Mouse (Mus musculus) hindbrain, postnatal 0 days (tissue): ENCODE measurements at regions not wholly inside any gene's neighbourhood (a gene's known extent, or its start where the extent isn't known, plus 50 kb on each side); places are given as distances from the start of the nearest gene placed in this dataset.

Source experiments
- ATAC-seq: fragments of 200-750 bp; cut with Nextera tagmentation; 2 replicates; pipeline ENCODE4 v1.8.0; 2017; ENCODE audit warnings: mild to moderate bottlenecking, moderate TSS enrichment, moderate library complexity
- DNase-seq: peaks from one replicate; pipeline ENCODE4 v3.0.0-alpha.2; 2015; ENCODE audit warnings: low spot score
- H3K27ac ChIP-seq: fragments of 300-500 bp; sonication (generic); 2 replicates; pipeline ENCODE4 v1.5.1; 2014; ENCODE audit warnings: mild to moderate bottlenecking
- H3K27me3 ChIP-seq: fragments of 300-500 bp; sonication (generic); 2 replicates; pipeline ENCODE4 v1.6.1; 2014; ENCODE audit warnings: low read length, mixed read lengths; ENCODE audit not compliant: insufficient read depth
- H3K36me3 ChIP-seq: fragments of 300-500 bp; sonication (generic); 2 replicates; pipeline ENCODE4 v1.6.1; 2014; ENCODE audit warnings: low read length, mixed read lengths; ENCODE audit not compliant: insufficient read depth
- H3K4me1 ChIP-seq: fragments of 300-500 bp; sonication (generic); 2 replicates; pipeline ENCODE4 v1.6.1; 2014; ENCODE audit warnings: antibody characterized with exemption, low read length, mixed read lengths; ENCODE audit not compliant: insufficient read depth
- H3K4me2 ChIP-seq: fragments of 300-500 bp; sonication (generic); 2 replicates; pipeline ENCODE4 v1.6.1; 2014; ENCODE audit warnings: low read depth, mild to moderate bottlenecking, low read length, moderate library complexity, mixed read lengths
- H3K4me3 ChIP-seq: fragments of 300-500 bp; sonication (generic); 2 replicates; pipeline ENCODE4 v1.5.1; 2014; ENCODE audit warnings: low read length
- H3K9ac ChIP-seq: fragments of 300-500 bp; sonication (generic); replicated peaks from 2 replicates; pipeline ENCODE4 v1.6.1; 2014; ENCODE audit warnings: mild to moderate bottlenecking, low read length, moderate library complexity, mixed read lengths
- H3K9me3 ChIP-seq: fragments of 300-500 bp; sonication (generic); 2 replicates; pipeline ENCODE4 v1.6.1; 2016; ENCODE audit warnings: low read length, mixed read lengths
- CTCF ChIP-seq: IDR thresholded peaks from 2 replicates; pipeline ENCODE4 v1.5.1; 2016; ENCODE audit warnings: antibody characterized with exemption, control low read depth, low read depth
- WGBS: fragments of 180-500 bp; shearing (Covaris S2); extraction: QIAGEN DNeasy Blood & Tissue Kit; methylation state at CpG from one replicate; pipeline ENCODE4 v1.1.7; 2014; 5-methylcytosine and 5-hydroxymethylcytosine counted together

- DNase-seq: no peak
- 63% methylated on average over 3 of the region's 3 CpGs for WGBS
- 0 out of 2 replicates have a peak, but pooled peaks have one; percentile 32 for ATAC-seq
- Histone ChIP-seq H3K4me1 (no peaks in the 10 kb centered on the region), H3K9ac (no peak overlapping the region), H3K27ac (no peak overlapping the region), H3K27me3 (no peaks in the 10 kb centered on the region), H3K4me3 (no peak overlapping the region), H3K4me2 (no peak overlapping the region), H3K9me3 (no peaks in the 10 kb centered on the region), H3K36me3 (no peaks in the 10 kb centered on the region)
- TF ChIP-seq CTCF: no peak
Measured at GRCm38 (mm10) chr14:97403176-97403795, 766.3 kb downstream of the Dach1 start.

GRCm38 (mm10) chr14:97396385-97396784 lies 773.2 kb downstream of the Dach1 start:
- 55% methylated on average over 7 of the region's 7 CpGs for WGBS
- no peak for TF ChIP-seq CTCF
- no peaks in the 10 kb centered on the region for H3K27me3 ChIP-seq
- H3K36me3 ChIP-seq: no peaks in the 10 kb centered on the region
- H3K9ac ChIP-seq: no peak overlapping the region
- H3K4me1 ChIP-seq: no peaks in the 10 kb centered on the region
- H3K27ac ChIP-seq: no peak overlapping the region
- DNase-seq (no peak), ATAC-seq (no peak)
- H3K9me3 ChIP-seq: no peaks in the 10 kb centered on the region
- H3K4me2 ChIP-seq: no peak overlapping the region
- no peak overlapping the region for H3K4me3 ChIP-seq

- Histone ChIP-seq H3K27ac (no peak overlapping the region), H3K9ac (no peak overlapping the region), H3K4me3 (no peak overlapping the region), H3K27me3 (no peaks in the 10 kb centered on the region), H3K4me1 (no peaks in the 10 kb centered on the region), H3K4me2 (no peak overlapping the region), H3K9me3 (no peaks in the 10 kb centered on the region), H3K36me3 (no peaks in the 10 kb centered on the region)
- no peak for TF ChIP-seq CTCF
- 55% methylated on average over 7 of the region's 7 CpGs for WGBS
- DNase-seq (no peak), ATAC-seq (no peak)
Measured at GRCm38 (mm10) chr14:97395750-97396377, 773.7 kb downstream of the Dach1 start.

GRCm38 (mm10) chr14:97389005-97389404 lies 780.6 kb downstream of the Dach1 start:
- H3K9me3 ChIP-seq: no peaks in the 10 kb centered on the region
- no peak for TF ChIP-seq CTCF
- no peaks in the 10 kb centered on the region for H3K4me1 ChIP-seq
- H3K4me2 ChIP-seq: no peak overlapping the region
- H3K27me3 ChIP-seq: no peaks in the 10 kb centered on the region
- DNase-seq (no peak), ATAC-seq (no peak)
- no peak overlapping the region for H3K9ac ChIP-seq
- 67% methylated on average over 2 of the region's 2 CpGs for WGBS
- no peak overlapping the region for H3K4me3 ChIP-seq
- no peaks in the 10 kb centered on the region for H3K36me3 ChIP-seq
- no peak overlapping the region for H3K27ac ChIP-seq

GRCm38 (mm10) chr14:97380131-97380530 lies 789.4 kb downstream of the Dach1 start:
- 77% methylated on average over 3 of the region's 3 CpGs for WGBS
- no peak for ATAC-seq
- H3K4me3 ChIP-seq: no peak overlapping the region
- no peaks in the 10 kb centered on the region for H3K36me3 ChIP-seq
- no peaks in the 10 kb centered on the region for H3K4me1 ChIP-seq
- H3K9ac ChIP-seq: no peak overlapping the region
- no peak overlapping the region for H3K27ac ChIP-seq
- no peaks in the 10 kb centered on the region for H3K9me3 ChIP-seq
- no peak overlapping the region for H3K4me2 ChIP-seq
- TF ChIP-seq CTCF: no peak
- DNase-seq: no peak
- no peaks in the 10 kb centered on the region for H3K27me3 ChIP-seq

- ATAC-seq (no peak), DNase-seq (no peak)
- Histone ChIP-seq H3K36me3 (no peaks in the 10 kb centered on the region), H3K4me1 (no peaks in the 10 kb centered on the region), H3K9ac (no peak overlapping the region), H3K9me3 (no peaks in the 10 kb centered on the region), H3K4me2 (no peak overlapping the region), H3K27me3 (no peaks in the 10 kb centered on the region), H3K27ac (no peak overlapping the region), H3K4me3 (no peak overlapping the region)
- 89% methylated on average over 7 of the region's 7 CpGs for WGBS
- TF ChIP-seq CTCF: no peak
Measured at GRCm38 (mm10) chr14:97356915-97357314, 812.6 kb downstream of the Dach1 start.

- no peaks in the 10 kb centered on the region for H3K36me3 ChIP-seq
- no peak for ATAC-seq
- no peaks in the 10 kb centered on the region for H3K4me1 ChIP-seq
- H3K9me3 ChIP-seq: no peaks in the 10 kb centered on the region
- no peaks in the 10 kb centered on the region for H3K27me3 ChIP-seq
- H3K4me2 ChIP-seq: no peak overlapping the region
- H3K27ac ChIP-seq: no peak overlapping the region
- DNase-seq: peak; percentile 12
- no peak overlapping the region for H3K9ac ChIP-seq
- TF ChIP-seq CTCF: no peak
- no peak overlapping the region for H3K4me3 ChIP-seq
- 52% methylated on average over 2 of the region's 2 CpGs for WGBS
Measured at GRCm38 (mm10) chr14:97347970-97348369, 821.6 kb downstream of the Dach1 start.
